Mouse (Mus musculus): ENCODE measurements at regions not wholly inside any gene's neighbourhood (a gene's known extent, or its start where the extent isn't known, plus 50 kb on each side); places are given as distances from the start of the nearest gene placed in this dataset.

DNA sequence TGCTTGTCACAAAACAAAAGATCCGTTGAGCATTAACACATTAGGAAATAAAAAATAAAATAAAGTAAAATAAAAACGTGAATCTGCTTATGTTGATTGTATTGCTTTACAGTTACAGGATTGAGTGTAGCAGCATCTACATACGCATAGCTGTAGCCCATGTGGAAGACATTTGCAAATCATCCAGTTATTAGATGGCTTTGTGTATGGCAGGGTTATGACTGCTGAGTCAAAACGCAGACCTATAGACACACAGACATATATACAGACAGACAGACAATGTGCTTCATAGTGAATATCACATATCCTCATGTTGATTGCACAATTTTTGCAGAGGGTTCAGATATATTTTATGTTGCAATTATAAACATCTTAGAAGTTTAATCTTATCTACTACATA lies 64.5 kb downstream of the Gm11146 start:
- DNase-seq = no peak

DNA sequence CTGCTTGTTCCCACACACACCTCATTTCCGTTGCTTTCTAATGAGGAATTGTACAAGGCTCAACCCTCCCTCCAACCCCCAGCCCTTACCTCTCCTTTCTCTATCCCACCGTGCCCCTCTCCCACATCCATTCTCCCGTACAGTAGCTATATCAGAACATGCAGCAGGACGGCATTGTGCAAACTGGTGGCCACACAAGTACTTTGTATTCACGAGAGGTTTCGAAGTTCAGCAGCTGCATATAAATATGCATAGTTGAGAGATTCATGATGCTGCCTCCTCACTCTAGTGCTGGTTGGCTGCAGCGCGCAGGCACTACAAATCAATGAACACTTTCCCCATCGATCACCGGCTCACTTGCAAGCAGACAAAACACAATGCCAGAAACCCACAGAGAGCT lies 65.1 kb downstream of the Gm11146 start:
- no peak for DNase-seq

DNA sequence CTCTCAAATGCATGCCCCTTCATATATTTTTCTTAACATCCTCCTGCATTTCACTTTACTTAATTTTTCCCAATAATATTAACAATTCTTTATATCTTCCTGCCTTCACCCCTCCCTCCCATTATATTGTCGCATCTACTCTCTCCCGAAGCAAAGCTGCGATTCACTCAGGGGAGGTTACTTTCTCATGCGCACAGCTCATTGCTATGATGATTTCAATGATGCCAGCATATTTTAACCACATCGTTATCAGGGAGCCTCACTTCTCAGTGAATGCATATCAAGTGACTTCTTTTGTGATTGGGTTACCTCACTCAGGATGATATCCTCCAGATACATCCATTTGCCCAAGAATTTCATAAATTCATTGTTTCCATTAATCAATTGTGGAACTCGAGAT lies 65.6 kb downstream of the Gm11146 start:
- no peak for DNase-seq

DNA sequence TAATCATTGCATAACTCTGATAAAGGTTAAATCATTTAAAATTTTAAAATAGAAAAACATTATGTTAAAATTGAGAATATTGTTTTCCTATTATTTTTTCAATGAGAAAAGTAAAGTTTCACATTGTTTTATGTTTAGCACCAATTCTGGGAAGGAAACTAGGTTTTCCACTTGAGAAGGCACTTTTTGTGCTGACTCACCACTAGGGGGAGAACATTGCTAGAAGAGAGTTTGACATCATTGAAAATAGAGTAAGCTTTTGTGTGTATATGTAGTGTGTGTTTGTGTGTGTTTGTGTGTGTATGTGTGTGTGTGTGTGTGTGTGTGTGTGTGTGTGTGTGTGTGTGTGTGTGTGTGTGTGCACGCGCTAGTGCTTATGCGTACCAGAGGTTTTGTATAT lies 66.9 kb downstream of the Gm11146 start:
- no peak for DNase-seq

GRCm38 (mm10) chr16:77531596-77531995 lies 70.3 kb downstream of the Gm11146 start:
- DNase-seq = no peak

- no peak for DNase-seq
Observed at GRCm38 (mm10) chr16:77527951-77528350, 73.9 kb downstream of the Gm11146 start.

DNA sequence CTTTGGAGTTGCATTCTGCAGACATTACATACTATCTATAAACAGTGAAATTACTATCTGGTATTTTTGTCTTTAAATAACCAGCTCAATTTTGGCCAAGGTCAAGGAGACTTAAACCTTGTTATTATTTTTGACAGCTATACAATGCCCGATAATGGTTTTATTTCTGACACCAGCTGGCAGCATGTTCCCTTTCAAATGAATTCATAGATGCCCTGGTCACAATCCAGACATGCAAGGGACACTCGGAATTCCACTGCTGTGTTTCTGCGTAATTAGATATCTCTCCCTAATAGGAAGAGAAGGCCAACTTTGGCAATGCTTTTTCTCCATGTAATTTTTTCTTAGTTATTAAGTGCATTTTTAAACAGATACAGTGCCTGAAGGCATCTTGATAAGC lies 87.3 kb downstream of the Gm11146 start:
- no peak for DNase-seq

DNA sequence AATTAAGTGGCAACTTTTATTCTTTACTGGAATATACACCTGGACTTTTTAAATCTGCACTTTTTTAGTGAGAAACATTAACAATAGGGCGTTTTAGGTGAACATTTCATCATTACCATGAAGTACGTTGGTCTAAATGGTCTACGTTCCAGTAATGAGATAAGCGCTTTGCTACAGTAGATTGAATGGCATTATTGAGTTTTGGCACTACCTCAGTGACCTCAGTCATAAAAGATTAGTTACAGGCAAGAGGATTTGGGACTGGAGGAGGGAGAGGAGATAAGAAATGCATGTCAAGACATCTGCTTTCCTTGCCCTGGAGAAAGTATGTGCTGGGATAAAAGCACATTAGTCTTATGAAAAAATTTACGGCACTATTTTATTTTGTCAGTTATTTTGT lies 98.3 kb downstream of the Gm11146 start:
- no peak for DNase-seq

GRCm38 (mm10) chr16:77502916-77503315 lies 99.0 kb downstream of the Gm11146 start:
- DNase-seq = no peak

GRCm38 (mm10) chr16:77502026-77502425 lies 99.9 kb downstream of the Gm11146 start:
- DNase-seq = no peak

DNA sequence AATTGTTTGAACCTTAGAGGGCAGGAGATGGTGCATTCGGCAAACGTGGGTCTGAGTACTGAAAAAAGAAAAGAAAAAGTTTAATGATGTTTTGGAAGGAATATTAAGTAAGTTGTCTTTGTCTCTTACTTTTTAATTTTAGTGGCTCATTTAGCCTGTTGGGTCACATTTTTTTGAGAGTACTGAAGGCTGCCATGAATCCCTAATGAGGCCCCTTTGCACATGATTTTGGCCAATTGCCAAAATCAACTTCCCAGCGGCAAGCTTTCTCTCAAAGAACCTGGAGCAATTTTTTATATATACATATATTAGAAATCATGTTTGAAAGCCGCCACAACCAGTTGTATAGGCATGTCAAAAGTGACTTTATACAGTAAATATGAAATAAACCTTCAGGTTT lies 100.9 kb downstream of the Gm11146 start:
- DNase-seq = no peak

DNA sequence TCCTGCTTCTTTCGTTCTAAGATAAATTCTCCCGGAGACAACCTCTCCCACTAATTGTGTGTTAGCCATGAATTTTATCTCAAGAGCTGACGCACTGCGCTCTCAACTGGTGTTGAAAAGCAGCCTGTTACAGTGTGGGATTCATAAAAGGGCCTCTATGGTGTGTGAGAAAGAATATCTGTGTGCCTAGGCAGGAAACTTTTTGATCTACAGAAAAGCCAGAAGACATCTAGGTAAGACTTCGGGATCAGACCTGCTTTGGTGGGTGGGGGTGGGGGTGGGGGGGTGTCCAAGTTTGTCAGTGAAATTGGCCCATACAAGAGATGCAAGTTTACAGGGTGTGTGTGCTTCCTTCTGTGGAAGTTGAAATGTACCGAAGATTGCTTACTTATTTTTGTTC lies 101.5 kb downstream of the Gm11146 start:
- DNase-seq = no peak

GRCm38 (mm10) chr16:77499537-77500301 lies 102.2 kb downstream of the Gm11146 start:
- DNase-seq = peak; percentile 4

DNA sequence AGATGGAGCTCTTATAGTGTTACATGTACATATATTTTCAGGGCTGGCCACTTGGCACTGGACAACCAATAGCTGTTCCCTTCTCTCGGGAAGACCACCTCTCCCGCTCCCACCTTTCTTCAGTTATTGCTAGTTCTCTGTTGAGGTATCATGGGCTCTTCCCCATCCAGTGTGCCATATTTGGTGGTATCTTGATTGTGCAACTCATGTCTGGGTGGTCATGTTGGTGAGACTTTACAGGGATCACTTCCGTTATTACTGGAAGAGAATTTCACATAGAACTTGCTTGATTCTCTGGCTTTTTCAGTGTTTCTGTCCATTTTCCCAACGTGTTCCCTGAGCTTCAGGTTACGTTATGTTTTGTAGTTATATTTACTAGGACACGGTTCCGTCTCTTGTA lies 106.6 kb downstream of the Gm11146 start:
- no peak for DNase-seq

DNA sequence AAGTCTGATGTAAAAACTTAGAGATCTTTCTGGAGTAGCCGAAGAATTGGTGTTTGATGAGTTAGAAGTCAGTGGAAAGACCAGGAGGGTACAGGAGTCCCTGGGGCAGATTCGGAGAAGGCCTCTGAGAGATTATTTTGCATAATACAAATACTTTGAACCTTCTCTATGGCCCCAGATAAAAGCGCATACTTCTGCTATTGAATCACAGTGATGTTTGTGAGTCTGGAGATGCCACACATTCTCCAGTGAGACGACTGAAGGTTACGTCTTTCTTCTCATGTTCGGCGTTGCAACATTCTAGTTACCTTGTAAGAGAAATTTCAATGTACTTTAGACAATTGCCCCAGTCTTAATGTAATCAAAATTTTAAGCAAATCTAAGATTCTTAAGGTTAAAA lies 107.9 kb downstream of the Gm11146 start:
- DNase-seq = no peak

DNA sequence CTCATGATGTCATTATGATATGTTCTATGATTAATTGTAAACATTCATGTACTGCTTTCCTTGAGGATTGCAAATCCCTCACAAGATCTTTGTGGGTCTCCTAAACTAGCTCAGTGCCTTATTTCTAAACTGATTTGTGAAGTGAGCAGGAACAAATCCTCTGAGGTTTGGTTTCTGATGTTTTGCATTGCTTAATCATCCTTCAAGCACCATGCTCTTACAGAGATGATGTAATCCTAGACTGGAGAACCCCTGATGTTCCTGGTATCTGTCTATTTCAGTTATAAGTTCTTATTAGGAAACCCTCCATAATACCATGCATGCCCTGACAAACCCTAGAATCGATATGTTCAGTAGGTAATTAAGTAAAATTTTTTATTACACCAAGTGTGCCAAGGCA lies 113.7 kb downstream of the Gm11146 start:
- DNase-seq = no peak

DNA sequence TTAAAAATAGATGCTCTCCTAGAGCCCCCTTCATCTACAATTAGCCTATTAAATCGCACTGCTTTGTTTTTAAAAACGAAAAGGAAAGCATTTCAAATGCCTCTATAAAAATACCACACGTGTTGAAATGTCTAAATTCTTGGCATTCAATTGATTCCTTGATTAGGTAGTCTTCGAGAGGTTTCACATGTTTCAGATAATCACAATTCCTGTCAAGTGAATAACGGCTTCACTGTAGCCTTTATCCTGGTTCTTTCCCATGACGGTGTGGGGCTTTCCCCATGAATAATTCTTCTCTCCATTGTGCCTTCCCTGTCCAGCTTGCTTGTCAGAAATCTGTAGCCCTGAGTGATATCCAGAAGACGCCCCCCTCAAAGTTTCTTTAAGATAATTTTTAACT lies 122.1 kb downstream of the Gm11146 start:
- no peak for DNase-seq

DNA sequence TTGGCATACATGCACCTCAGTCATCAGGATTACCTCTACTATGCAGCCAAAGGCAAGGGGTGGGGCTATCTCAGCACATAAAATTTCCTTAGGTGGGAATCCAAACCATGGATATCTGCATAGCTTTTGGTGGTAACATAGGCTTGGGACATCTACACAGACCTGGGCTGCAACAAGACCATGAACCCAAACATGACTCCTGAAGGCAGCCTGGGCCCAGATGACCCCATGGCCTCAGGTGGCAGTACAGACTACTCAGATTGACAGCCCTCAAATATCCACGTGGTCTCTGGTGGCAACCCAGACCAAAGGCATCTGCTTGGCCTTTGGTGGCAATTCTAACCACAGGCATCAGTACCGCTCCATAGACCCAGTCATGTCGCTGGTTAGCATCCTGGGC lies 130.0 kb downstream of the Gm11146 start:
- no peak for DNase-seq

DNA sequence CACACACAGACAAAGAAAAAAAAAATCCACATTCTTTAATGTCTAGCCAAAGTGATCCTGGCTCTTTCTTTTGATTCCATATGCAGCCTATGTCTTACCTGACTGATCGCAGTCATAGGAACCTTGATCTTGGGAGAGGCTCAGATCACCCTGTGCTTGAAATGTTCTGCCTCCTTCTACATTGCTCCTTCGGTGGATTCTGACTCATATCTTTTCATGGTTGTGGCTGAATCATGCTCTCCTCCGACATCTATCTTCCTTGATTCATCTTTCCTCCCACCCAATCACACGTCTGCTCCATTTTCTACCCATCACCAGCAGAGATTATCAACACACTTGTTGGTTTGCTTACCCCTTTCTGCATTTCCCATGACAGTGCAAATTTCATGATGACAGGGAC lies 132.0 kb downstream of the Gm11146 start:
- no peak for DNase-seq

- no peak for DNase-seq
Observed at GRCm38 (mm10) chr16:77469328-77469875, 132.5 kb downstream of the Gm11146 start.

DNA sequence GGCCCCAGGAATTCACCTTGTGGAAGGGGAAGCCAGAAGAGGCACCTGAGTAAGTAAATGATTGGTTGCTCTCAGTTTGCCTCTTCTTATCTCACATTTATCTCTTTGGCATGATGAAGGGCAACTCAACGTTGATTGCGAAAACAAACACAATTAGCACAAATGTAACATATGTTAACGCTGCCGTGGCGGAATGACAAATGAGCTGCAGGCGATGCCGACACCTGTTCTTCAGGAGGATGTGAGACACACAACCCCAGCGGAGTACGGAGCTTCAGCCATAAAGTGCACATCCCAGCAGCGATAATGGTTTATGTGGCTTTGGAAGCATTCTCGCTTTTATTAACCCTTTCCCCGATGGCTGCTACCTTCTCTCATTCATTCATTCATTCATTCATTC lies 134.7 kb downstream of the Gm11146 start:
- no peak for DNase-seq

GRCm38 (mm10) chr16:77464623-77465022 lies 137.3 kb downstream of the Gm11146 start:
- no peak for DNase-seq

DNA sequence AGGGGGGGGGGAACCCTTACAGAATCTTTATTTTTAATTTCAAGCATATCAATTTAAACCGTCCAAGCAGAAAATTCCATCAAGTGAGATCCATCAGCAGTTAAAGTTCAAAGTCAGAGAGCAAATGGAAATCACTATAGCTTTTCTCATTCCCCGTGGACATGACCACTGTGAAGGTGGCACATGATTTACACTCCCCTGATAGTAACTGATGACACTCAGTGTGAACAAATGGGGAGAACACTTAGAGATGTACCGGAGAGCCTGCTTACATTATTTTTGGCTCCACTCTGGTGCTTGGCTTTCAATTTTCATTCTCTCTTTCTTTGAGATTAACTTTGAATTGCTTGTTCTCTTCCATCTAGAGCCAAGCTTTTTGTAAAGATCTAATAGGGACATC lies 140.0 kb downstream of the Gm11146 start:
- no peak for DNase-seq

- no peak for DNase-seq
Observed at GRCm38 (mm10) chr16:77461459-77461858, 140.4 kb downstream of the Gm11146 start.

DNA sequence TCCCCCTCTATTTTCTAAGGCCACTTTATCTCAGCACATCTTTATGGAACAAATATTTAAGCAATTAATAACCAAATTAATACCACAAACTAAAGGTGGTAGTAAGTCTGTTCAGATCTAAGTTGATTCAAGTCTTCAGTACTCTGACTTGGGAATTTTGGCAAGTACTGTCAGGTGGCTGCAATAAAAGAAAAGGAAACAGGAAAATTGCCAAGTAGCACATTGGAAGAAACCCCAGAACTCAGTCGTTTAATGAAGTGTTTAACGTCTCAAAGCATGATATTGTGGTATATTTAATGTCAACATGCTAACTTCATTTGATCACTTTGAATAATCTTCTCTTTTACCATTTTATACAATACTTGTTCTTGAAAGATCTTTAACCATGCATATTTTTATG lies 142.2 kb downstream of the Gm11146 start:
- DNase-seq = no peak
